Mouse (Mus musculus): ENCODE results near the gene Zdhhc6.

GRCm38 (mm10) chr19:55236564-55236963, 79.3 kb downstream of the Zdhhc6 start:
- TF ChIP-seq CTCF (IDR thresholded peaks at IDR 0.05; ENCODE audit: insufficient read depth, low read length) (no peak), POLR2A (IDR thresholded peaks at IDR 0.05; ENCODE audit: borderline replicate concordance, extremely low read depth, low read depth, low read length) (no peak)

All from lung, adult 2 months (tissue).